Mouse (Mus musculus) intestine, embryonic 16.5 days (tissue): ENCODE data around the gene Lpin1. TPM values are rescaled to one million over a fixed set of nuclear protein-coding genes. Genes with fewer than 3 reads are reported as not detected.

Source experiments
- ATAC-seq: fragments of 200-750 bp; cut with Nextera tagmentation; 2 replicates; pipeline ENCODE4 v1.8.0; 2017; ENCODE audit warnings: moderate TSS enrichment, moderate library complexity
- H3K27ac ChIP-seq: fragments of 300-500 bp; sonication (generic); 2 replicates; pipeline ENCODE4 v1.5.1; 2014; ENCODE audit warnings: mild to moderate bottlenecking, low read length
- H3K27me3 ChIP-seq: fragments of 300-500 bp; sonication (generic); replicated peaks from 2 replicates; pipeline ENCODE4 v1.6.1; 2014; ENCODE audit warnings: low read length, control low read depth, mixed read lengths; ENCODE audit not compliant: control insufficient read depth, insufficient read depth
- H3K36me3 ChIP-seq: fragments of 300-500 bp; sonication (generic); 2 replicates; pipeline ENCODE4 v1.6.1; 2014; ENCODE audit warnings: low read length, control low read depth; ENCODE audit not compliant: control insufficient read depth, insufficient read depth
- H3K4me1 ChIP-seq: fragments of 300-500 bp; sonication (generic); 2 replicates; pipeline ENCODE4 v1.6.1; 2014; ENCODE audit warnings: low read length, control low read depth, mixed read lengths; ENCODE audit not compliant: control insufficient read depth, insufficient read depth
- H3K4me2 ChIP-seq: fragments of 300-500 bp; sonication (generic); 2 replicates; pipeline ENCODE4 v1.6.1; 2014; ENCODE audit warnings: low read depth, low read length, control low read depth
- H3K4me3 ChIP-seq: fragments of 300-500 bp; sonication (generic); 2 replicates; pipeline ENCODE4 v1.5.1; 2014; ENCODE audit warnings: mild to moderate bottlenecking, low read length
- H3K9ac ChIP-seq: fragments of 300-500 bp; sonication (generic); 2 replicates; pipeline ENCODE4 v1.6.1; 2014; ENCODE audit warnings: low read depth, low read length
- H3K9me3 ChIP-seq: fragments of 300-500 bp; sonication (generic); 2 replicates; pipeline ENCODE4 v1.6.1; 2016; ENCODE audit warnings: low read length, control low read depth; ENCODE audit not compliant: control insufficient read depth
- WGBS: fragments of 180-500 bp; shearing (Covaris S2); extraction: QIAGEN DNeasy Blood & Tissue Kit; methylation state at CpG from one replicate; pipeline ENCODE4 v1.1.7; 2014; 5-methylcytosine and 5-hydroxymethylcytosine counted together
- polyA plus RNA-seq: library from polyadenylated mRNA; unstranded; fragments of >200 nt; fragmentation: Nextera tagmentation; extraction: Ambion mirVana; gene quantifications from 2 replicates; pipeline ENCODE4 v1.2.1, GENCODE M21; 2015

Lpin1 gene
- polyA plus RNA-seq, 1 experiment from 2014 or later: 8.5 TPM

DNA sequence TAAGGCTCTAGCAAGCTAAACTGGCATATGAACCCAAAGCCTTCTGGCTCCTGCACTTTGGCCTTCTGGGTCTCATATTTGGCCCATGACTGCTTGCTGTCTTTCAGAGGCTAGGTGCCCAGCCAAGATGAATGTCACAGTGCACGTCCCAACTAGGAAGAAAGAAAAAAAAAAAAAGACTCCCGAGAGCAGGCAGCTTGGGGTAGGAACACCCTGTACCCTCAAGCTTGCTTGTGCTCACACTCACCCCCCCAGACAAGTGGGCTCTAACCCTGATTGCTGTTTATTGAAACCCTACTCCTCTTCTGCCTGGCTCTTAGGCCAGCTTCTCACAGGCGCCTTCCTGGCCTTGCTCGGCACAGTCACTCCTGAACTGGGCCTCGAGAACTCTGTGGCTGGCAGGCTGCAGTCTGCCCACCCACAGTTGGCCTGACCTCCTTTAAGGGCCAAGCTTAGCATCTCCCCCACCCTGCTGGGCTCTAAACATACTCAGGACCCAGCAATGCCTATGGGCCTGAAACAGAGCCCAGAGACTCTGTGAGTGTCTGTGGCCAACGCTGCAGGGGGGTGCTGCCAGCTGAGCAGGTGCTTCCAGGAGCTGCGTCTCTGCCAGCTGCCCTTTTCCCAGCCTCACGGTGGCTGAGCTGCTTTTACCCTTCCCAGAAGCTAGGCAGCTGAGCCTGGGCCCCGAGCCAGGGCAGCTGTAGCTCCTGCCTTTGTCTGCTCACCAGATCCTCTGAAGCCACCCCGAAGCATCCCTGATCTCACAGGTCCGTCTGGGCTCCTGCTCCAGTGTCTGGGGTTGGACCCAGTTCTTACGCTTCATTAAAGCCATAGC is 33.0 kb upstream of the Lpin1 start:
- ATAC-seq: 0 out of 2 replicates have a peak, but pooled peaks have one; percentile 33
- Histone ChIP-seq H3K4me2 (no peak overlapping the region), H3K4me1 (no peaks in the 10 kb centered on the region), H3K9me3 (no peaks in the 10 kb centered on the region), H3K27ac (no peak overlapping the region), H3K36me3 (no peaks in the 10 kb centered on the region), H3K27me3 (no peaks in the 10 kb centered on the region), H3K9ac (no peak overlapping the region), H3K4me3 (no peak overlapping the region)
- 50% methylated on average over 11 of the region's 12 CpGs for WGBS

DNA sequence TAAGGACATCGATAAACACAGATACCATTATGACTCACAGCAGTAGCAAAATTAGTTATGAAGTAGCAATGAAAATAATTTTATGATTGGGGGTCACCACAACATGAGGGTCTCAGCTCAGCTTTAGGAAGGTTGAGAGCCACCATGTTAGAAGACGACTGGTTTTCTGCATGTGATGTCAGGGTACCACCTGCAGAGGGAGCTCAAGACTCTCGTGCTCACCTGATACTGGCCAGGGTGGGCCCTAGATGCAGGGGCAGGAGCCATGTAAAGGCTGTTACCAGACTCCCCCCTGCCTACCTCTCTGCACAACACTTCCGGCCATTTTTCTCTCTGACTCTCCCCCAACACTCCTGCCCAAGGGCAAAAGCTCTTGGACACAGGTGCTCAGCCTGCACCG is 31.2 kb upstream of the Lpin1 start:
- no peak for ATAC-seq
- WGBS: 65% methylated on average over 5 of the region's 5 CpGs
- Histone ChIP-seq H3K4me1 (no peaks in the 10 kb centered on the region), H3K27ac (no peak overlapping the region), H3K4me2 (no peak overlapping the region), H3K4me3 (no peak overlapping the region), H3K9me3 (no peaks in the 10 kb centered on the region), H3K27me3 (no peaks in the 10 kb centered on the region), H3K36me3 (no peaks in the 10 kb centered on the region), H3K9ac (no peak overlapping the region)

DNA sequence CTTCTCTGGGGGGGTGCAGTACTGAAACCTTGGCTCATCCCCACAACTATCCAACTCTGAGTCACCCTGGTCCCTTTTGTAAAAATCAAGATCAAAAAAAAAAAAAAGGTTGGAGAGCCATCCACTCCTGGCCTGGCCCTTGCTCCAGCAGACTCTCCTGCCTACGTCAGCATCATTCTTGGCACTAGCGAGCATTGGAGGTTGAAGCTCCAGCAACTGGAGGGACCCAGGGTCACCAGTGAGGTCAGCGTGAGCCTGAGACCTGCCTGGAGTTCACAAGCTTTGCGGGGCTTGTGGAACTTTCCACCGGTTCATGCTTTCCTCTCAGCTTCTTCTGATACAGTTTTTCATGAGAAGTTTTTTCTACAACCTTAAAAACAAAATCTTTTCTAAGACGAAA is 29.3 kb upstream of the Lpin1 start:
- no peak overlapping the region for H3K27ac ChIP-seq
- WGBS: 87% methylated on average over 6 of the region's 6 CpGs
- no peak for ATAC-seq

DNA sequence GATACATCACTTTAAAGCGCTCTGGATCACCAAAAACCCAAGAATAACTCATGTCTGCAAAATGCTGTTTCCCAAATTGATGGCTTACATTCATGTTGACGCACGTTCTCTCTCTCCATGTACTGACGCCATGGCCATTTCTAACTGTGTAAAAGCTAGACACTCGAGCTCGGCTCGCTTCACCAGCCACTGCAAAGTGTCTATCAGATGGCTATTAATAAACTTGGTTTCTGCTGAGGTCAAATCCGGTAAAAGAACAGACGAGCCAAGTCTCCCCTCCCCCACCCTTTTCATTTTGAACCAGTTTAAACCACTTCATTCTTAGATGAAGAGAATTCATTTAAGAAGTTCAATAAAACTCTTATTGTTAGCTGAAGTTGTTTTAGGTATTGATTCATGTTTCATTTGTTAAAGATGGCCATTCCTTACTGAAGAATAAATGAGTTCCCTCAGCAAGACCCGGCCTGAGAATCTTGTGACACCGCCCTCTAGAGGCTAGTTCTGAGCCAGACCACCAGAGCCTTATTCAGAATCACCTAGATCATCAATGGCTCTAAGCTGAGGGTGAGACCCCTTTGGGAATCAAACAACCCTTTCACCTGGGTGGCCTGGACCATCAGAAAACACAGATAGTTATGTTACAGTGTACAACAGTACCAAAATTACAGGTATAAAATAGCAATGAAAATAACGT is 28.5 kb upstream of the Lpin1 start:
- 70% methylated on average over 12 of the region's 12 CpGs for WGBS
- Histone ChIP-seq H3K4me3 (no peak overlapping the region), H3K9ac (no peak overlapping the region), H3K4me1 (no peaks in the 10 kb centered on the region), H3K27me3 (no peaks in the 10 kb centered on the region), H3K36me3 (no peaks in the 10 kb centered on the region), H3K4me2 (no peak overlapping the region), H3K27ac (no peak overlapping the region), H3K9me3 (no peaks in the 10 kb centered on the region)
- no peak for ATAC-seq

More for the DNA sequence above, 29.3 kb upstream of the Lpin1 start:
- no peak overlapping the region for H3K9ac ChIP-seq
- no peaks in the 10 kb centered on the region for H3K27me3 ChIP-seq
- no peaks in the 10 kb centered on the region for H3K9me3 ChIP-seq
- H3K36me3 ChIP-seq: no peaks in the 10 kb centered on the region
- H3K4me1 ChIP-seq: no peaks in the 10 kb centered on the region
- no peak overlapping the region for H3K4me2 ChIP-seq
- no peak overlapping the region for H3K4me3 ChIP-seq

DNA sequence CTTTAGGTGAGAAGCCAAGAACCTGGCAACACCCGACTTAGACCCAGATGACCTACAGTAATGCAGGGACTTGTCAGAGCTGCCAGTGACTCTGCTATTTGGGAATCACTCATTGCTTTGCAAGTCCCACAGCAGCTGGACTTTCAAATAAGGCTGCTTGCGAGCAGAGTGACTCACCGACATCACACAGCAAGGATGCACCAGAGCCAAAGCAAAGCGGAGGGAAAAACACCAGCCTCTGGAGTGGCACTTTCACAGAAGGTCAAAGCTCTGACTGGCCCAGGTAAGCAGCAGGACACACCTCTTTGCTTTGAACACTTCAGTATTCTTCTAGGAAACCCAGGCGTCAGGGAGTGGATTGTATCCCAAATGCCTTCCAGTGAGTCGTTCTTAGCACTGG is 25.1 kb upstream of the Lpin1 start:
- H3K9ac ChIP-seq: no peak overlapping the region
- H3K4me1 ChIP-seq: no peaks in the 10 kb centered on the region
- WGBS: 74% methylated on average over 6 of the region's 6 CpGs
- no peak overlapping the region for H3K27ac ChIP-seq
- ATAC-seq: no peak
- H3K27me3 ChIP-seq: no peaks in the 10 kb centered on the region
- no peaks in the 10 kb centered on the region for H3K9me3 ChIP-seq
- no peak overlapping the region for H3K4me2 ChIP-seq
- H3K36me3 ChIP-seq: no peaks in the 10 kb centered on the region
- no peak overlapping the region for H3K4me3 ChIP-seq

DNA sequence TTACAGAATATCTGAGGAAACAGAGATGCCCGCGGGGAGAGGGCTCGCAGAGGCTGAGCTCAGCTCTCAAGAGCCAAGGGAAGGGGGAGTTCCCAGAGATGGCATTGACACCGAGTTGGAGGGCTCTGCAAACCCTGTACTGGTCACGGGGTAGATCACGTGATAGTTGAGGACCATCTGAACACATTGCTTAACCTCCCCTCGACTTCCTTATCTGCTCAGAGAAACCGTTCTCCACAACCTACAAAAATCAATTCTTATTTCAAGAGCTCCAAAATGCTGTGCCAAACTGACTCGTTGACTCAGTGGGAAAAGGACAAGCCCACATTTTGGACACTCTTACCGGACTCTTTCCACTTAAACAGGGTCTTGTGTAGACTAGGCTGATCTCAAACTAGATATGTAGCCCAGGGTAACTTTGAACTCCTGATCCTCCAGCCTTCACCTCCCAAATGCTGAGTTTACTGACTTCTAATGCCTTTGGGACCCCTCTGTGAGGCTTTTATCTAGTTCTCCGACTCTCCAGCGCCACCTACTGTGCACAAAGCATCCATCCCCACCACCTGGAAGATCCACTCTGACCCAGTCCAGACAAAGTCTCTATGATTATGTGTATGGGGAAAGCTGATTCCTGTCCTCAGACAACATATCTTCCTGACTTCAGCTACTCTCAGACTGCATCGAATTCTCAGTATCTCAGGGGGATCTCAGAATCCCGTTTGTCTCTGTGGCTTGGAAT is 23.5 kb upstream of the Lpin1 start:
- H3K36me3 ChIP-seq: no peaks in the 10 kb centered on the region
- no peak overlapping the region for H3K4me3 ChIP-seq
- H3K27me3 ChIP-seq: no peaks in the 10 kb centered on the region
- no peak overlapping the region for H3K9ac ChIP-seq
- H3K27ac ChIP-seq: no peak overlapping the region
- no peaks in the 10 kb centered on the region for H3K4me1 ChIP-seq
- H3K4me2 ChIP-seq: no peak overlapping the region
- H3K9me3 ChIP-seq: no peaks in the 10 kb centered on the region
- WGBS: 56% methylated on average over 14 of the region's 14 CpGs
- ATAC-seq: peak; percentile 55; the same call in 1 of the 2 replicates

DNA sequence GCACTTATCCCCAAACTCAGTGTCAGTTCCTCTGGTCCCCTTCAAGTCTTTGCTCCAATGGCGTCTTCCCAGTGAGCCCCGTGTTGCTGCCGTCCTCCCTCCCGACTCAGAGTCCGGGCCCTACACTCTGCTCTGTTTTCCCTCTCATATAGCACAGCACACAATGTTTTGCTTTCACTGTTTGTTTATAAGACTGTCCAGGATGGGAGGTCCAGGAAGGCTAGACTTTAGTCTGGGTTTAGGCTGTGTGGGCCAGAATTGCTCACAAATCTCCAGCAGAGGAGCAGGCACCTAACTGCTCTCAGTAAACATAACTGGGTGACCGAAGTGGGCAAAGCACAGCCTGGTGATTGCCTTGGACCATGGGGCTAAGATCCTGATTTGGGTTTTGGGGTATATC is 22.5 kb upstream of the Lpin1 start:
- WGBS: 53% methylated on average over 6 of the region's 6 CpGs

DNA sequence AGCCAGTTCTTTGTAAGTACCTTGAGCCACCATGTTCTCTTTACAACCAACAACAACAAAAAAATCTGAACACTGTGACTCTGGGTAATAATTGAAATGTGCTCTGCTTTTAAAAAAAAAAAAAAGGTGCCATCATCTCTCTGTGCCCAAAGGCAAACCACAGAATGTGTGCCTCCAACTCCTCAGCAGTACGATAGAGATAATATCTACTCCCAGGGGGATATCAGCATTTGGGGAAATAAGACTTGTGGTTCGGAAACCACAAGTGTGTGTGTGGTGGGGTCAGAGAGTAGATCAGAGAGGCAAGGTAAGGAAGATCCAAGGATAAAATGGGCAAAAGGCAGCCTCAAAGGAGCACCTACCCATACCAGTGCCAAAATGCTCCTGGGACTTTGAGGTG is 20.7 kb upstream of the Lpin1 start:
- 75% methylated on average over 2 of the region's 2 CpGs for WGBS
- H3K4me2 ChIP-seq: no peak overlapping the region
- no peaks in the 10 kb centered on the region for H3K9me3 ChIP-seq
- no peak overlapping the region for H3K9ac ChIP-seq
- ATAC-seq: no peak
- no peaks in the 10 kb centered on the region for H3K4me1 ChIP-seq
- H3K27ac ChIP-seq: no peak overlapping the region
- no peaks in the 10 kb centered on the region for H3K36me3 ChIP-seq
- no peak overlapping the region for H3K4me3 ChIP-seq
- no peaks in the 10 kb centered on the region for H3K27me3 ChIP-seq

More for the DNA sequence above, 22.5 kb upstream of the Lpin1 start:
- Histone ChIP-seq H3K36me3 (no peaks in the 10 kb centered on the region), H3K9me3 (no peaks in the 10 kb centered on the region), H3K4me3 (no peak overlapping the region), H3K27me3 (no peaks in the 10 kb centered on the region), H3K27ac (no peak overlapping the region), H3K9ac (no peak overlapping the region), H3K4me2 (no peak overlapping the region), H3K4me1 (no peaks in the 10 kb centered on the region)
- ATAC-seq: peak; percentile 26; the same call in 1 of the 2 replicates

DNA sequence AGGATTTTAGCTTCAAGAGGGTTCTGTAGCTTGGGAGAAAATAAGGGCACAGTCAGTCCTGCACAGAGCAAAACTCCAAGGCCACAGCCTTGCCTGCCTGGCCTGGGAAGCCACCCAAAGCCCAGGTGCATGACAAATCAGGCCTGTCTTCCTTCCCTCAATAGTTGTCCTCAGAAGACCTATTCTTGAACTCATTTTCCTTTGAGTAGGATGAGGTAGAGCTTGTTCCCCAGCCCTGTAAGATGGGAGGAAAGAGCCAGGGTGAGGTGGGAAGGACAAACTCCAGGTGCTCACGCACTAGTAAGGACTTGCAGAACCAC is 20.1 kb upstream of the Lpin1 start:
- H3K9ac ChIP-seq: no peak overlapping the region
- no peaks in the 10 kb centered on the region for H3K9me3 ChIP-seq
- WGBS: 93% methylated on average over 1 of the region's 1 CpGs
- no peak for ATAC-seq
- H3K4me3 ChIP-seq: no peak overlapping the region
- H3K4me2 ChIP-seq: no peak overlapping the region
- no peaks in the 10 kb centered on the region for H3K36me3 ChIP-seq
- no peaks in the 10 kb centered on the region for H3K4me1 ChIP-seq
- H3K27ac ChIP-seq: no peak overlapping the region
- H3K27me3 ChIP-seq: no peaks in the 10 kb centered on the region
